Mouse (Mus musculus): ENCODE measurements around the gene Cox8c. TPM values are rescaled to one million over a fixed set of nuclear protein-coding genes. Genes with fewer than 3 reads are reported as not detected.

Cox8c gene
- not detected in 2 replicates for polyA plus RNA-seq (2016; fragmentation: Nextera tagmentation; extraction: Ambion mirVana)

DNA sequence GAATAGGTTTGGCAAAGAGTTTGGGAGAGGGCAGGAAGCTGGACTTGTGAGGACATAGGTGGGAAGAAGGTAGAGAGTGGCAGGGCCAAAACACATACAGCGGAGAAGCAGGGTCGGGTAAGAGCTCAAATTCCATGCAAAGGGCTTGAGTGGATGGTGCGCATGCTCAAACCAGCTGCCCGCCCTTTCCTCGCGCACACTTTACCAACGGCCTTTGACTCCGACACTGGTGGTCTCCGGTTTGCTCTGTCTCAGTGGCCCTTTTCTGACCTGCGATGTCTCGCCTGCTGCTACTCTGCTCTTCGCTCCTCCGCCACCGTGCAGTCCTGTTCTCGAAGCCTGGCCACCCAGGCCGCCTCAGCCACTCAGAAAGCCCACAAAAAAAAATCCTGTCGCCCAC is at the start of gene Cox8c:
Gene Cox8c (plus strand): TSS at position 226 of the 400 bp plus-strand sequence.
- no peaks in the 10 kb centered on the region for H3K36me3 ChIP-seq
- no peaks in the 10 kb centered on the region for H3K27me3 ChIP-seq
- no peak for ATAC-seq (ENCODE audit: insufficient number of reproducible peaks, insufficient read depth, low FRiP score, low TSS enrichment)
- WGBS: 91% methylated on average over 17 of the region's 17 CpGs
- no peaks in the 10 kb centered on the region for H3K4me1 ChIP-seq
- H3K4me2 ChIP-seq (replicated peaks): no peak within 1 kb of the TSS
- no peak within 1 kb of the TSS for H3K9ac ChIP-seq
- H3K9me3 ChIP-seq: 0 out of 2 replicates have a peak, but pooled peaks cover 2% of the 10 kb centered on the region
- no peak within 1 kb of the TSS for H3K27ac ChIP-seq
- no peak within 1 kb of the TSS for H3K4me3 ChIP-seq

DNA sequence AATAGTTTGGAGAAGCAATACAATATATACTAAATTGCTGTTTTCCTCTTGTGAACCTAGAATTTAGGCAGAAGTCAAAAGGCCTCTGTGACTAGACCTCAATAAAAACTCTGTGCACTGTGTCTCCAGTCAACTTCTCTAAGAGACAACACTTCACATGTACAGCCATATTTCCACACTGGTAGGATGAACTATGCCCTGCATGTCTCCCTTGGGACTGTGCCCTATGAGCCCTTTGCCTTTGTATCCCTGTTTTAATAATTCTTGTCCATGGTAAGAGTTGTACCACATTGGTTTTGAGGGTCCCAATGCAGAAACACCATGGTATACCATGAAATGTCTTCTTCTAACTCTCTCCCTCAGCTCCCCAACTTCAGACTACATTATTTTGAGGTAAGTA is 38.3 kb upstream of the Cox8c start:
- Histone ChIP-seq H3K4me3 (no peak overlapping the region), H3K9ac (no peak overlapping the region), H3K27ac (no peak overlapping the region), H3K4me2 (replicated peaks) (no peak overlapping the region), H3K36me3 (no peaks in the 10 kb centered on the region), H3K4me1 (0 out of 2 replicates have a peak, but pooled peaks cover 3% of the 10 kb centered on the region), H3K9me3 (no peaks in the 10 kb centered on the region), H3K27me3 (no peaks in the 10 kb centered on the region)
- no peak for ATAC-seq (ENCODE audit: insufficient number of reproducible peaks, insufficient read depth, low FRiP score, low TSS enrichment)

DNA sequence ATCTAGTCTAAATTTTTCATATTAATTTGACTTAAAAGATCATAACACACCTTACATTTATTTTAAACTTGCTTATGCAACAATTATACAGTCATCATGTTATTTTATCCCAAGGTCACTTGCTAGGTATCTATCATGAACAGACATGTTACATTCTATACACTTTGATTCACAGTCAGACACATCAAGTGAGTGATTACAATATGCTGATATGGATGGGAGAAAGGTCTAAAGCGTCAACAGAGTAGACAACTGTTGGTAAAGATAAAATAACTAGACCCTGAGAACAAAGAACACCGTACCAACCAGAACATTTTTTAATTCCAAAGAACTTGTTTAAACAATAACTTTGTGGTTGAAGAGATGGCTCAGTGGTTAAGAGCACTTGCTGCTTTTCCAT is 29.3 kb upstream of the Cox8c start:
- H3K9me3 ChIP-seq: no peaks in the 10 kb centered on the region
- H3K4me1 ChIP-seq: no peaks in the 10 kb centered on the region
- H3K4me2 ChIP-seq (replicated peaks): no peak overlapping the region
- H3K4me3 ChIP-seq: no peak overlapping the region
- no peak overlapping the region for H3K9ac ChIP-seq
- no peak for ATAC-seq (ENCODE audit: insufficient number of reproducible peaks, insufficient read depth, low FRiP score, low TSS enrichment)
- H3K27ac ChIP-seq: no peak overlapping the region
- H3K36me3 ChIP-seq: peaks cover 3% of the 10 kb centered on the region; the same call in 1 of the 2 replicates
- 94% methylated on average over 2 of the region's 2 CpGs for WGBS
- H3K27me3 ChIP-seq: no peaks in the 10 kb centered on the region

DNA sequence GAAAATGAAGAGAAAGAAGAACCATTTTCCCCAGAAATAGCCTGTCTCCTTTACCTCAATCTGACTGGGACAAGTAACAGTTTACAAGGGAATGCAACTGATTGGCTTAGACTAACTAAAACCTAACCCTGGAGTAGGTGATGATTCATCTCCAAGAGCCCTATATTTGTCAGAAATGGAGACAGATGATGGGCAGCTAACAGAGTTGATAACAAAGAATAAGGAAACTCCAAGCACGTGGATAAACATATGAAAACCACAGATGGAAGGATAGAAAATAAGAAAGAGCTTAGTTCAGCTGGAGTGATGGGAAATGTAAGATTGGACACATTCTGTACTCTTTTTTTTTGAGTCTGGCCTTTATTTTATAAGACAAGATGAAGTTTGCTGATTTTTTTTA is 28.6 kb upstream of the Cox8c start:
- Histone ChIP-seq H3K4me2 (replicated peaks) (no peak overlapping the region), H3K9me3 (no peaks in the 10 kb centered on the region), H3K36me3 (peaks cover 3% of the 10 kb centered on the region; the same call in 1 of the 2 replicates), H3K27me3 (no peaks in the 10 kb centered on the region), H3K4me1 (no peaks in the 10 kb centered on the region), H3K27ac (no peak overlapping the region), H3K9ac (no peak overlapping the region), H3K4me3 (no peak overlapping the region)
- 86% methylated on average over 1 of the region's 1 CpGs for WGBS
- ATAC-seq (ENCODE audit: insufficient number of reproducible peaks, insufficient read depth, low FRiP score, low TSS enrichment): no peak

GRCm38 (mm10) chr12:102877301-102878030 is 21.6 kb upstream of the Cox8c start:
- H3K27ac ChIP-seq: peak overlapping the region; percentile 97
- peak overlapping the region; percentile 98 for H3K4me3 ChIP-seq
- H3K4me2 ChIP-seq (replicated peaks): peak overlapping the region; percentile 73
- H3K9me3 ChIP-seq: no peaks in the 10 kb centered on the region
- H3K27me3 ChIP-seq: no peaks in the 10 kb centered on the region
- no peaks in the 10 kb centered on the region for H3K36me3 ChIP-seq
- peak overlapping the region; percentile 96 for H3K9ac ChIP-seq
- WGBS: under 1% methylated on average over 62 of the region's 70 CpGs
- peak; percentile 80 for ATAC-seq (ENCODE audit: insufficient number of reproducible peaks, insufficient read depth, low FRiP score, low TSS enrichment)
- peaks cover 11% of the 10 kb centered on the region for H3K4me1 ChIP-seq

GRCm38 (mm10) chr12:102878031-102878823 is 20.9 kb upstream of the Cox8c start, which contains the start of gene Btbd7:
TSS of gene Btbd7 (minus strand) at chr12:102878471.
- Histone ChIP-seq H3K9me3 (no peaks in the 10 kb centered on the region), H3K4me2 (replicated peaks) (peak within 1 kb of the TSS; percentile 73), H3K4me1 (peaks cover 11% of the 10 kb centered on the region), H3K4me3 (peak within 1 kb of the TSS; percentile 98), H3K27ac (peak within 1 kb of the TSS; percentile 97), H3K27me3 (no peaks in the 10 kb centered on the region), H3K9ac (peak within 1 kb of the TSS; percentile 96), H3K36me3 (no peaks in the 10 kb centered on the region)
- ATAC-seq (ENCODE audit: insufficient number of reproducible peaks, insufficient read depth, low FRiP score, low TSS enrichment): peak; percentile 98
- under 1% methylated on average over 92 of the region's 95 CpGs for WGBS

- no peak for ATAC-seq (ENCODE audit: insufficient number of reproducible peaks, insufficient read depth, low FRiP score, low TSS enrichment)
- WGBS: 33% methylated on average over 7 of the region's 7 CpGs
- H3K27ac ChIP-seq: peak overlapping the region; percentile 97
Measured at GRCm38 (mm10) chr12:102878901-102879300, 20.2 kb upstream of the Cox8c start.

DNA sequence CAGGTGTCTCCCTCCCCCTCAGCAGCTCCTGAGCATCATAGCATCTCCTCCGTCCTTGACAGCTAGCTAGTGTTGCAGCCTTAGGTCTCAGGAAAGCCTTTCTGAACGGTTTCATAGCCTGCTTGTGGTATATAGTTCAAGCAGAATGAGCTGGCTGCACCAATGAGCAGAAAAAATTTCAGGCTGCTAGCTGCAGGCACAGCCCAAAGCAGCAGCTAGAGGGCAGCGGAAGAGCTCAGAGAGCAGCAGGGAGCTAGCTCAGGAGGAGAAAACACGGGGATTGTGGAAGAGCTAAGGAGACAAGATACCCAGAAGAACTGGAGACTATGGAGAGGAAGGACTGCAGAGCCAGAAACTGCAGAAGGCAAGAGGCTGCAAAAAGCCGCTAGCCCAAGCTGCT is 13.4 kb upstream of the Cox8c start:
- no peak overlapping the region for H3K27ac ChIP-seq
- ATAC-seq (ENCODE audit: insufficient number of reproducible peaks, insufficient read depth, low FRiP score, low TSS enrichment): no peak
- H3K4me1 ChIP-seq: no peaks in the 10 kb centered on the region
- H3K9me3 ChIP-seq: no peaks in the 10 kb centered on the region
- 18% methylated on average over 5 of the region's 5 CpGs for WGBS
- no peak overlapping the region for H3K4me2 ChIP-seq (replicated peaks)
- H3K9ac ChIP-seq: no peak overlapping the region
- no peaks in the 10 kb centered on the region for H3K27me3 ChIP-seq
- H3K4me3 ChIP-seq: no peak overlapping the region
- no peaks in the 10 kb centered on the region for H3K36me3 ChIP-seq

More at GRCm38 (mm10) chr12:102878901-102879300, 20.2 kb upstream of the Cox8c start:
- Histone ChIP-seq H3K4me3 (peak overlapping the region; percentile 98), H3K4me1 (peaks cover 11% of the 10 kb centered on the region), H3K9ac (peak overlapping the region; percentile 96), H3K4me2 (replicated peaks) (peak overlapping the region; percentile 43), H3K36me3 (no peaks in the 10 kb centered on the region), H3K9me3 (no peaks in the 10 kb centered on the region), H3K27me3 (no peaks in the 10 kb centered on the region)

DNA sequence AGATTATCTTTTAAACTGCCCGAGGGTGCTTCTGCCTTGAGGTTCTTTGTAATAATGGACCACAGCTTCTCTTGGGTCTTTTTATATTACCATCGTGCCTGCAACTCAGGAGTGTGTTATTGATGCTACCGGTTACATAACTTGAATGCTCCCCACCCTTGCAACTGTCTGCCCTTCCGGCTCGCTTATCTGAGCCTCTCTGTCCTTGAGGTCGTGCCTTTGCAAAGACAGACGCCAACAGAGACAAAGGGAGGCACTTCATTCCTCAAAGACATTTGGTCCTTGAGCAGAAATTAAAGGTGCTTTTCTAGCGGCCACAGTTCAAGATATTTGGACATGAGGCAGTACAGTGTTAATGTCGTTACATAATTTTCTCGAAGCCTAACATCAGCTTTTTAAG is 11.8 kb upstream of the Cox8c start:
- no peak overlapping the region for H3K9ac ChIP-seq
- 55% methylated on average over 10 of the region's 10 CpGs for WGBS
- no peaks in the 10 kb centered on the region for H3K4me1 ChIP-seq
- no peaks in the 10 kb centered on the region for H3K27me3 ChIP-seq
- H3K36me3 ChIP-seq: no peaks in the 10 kb centered on the region
- no peaks in the 10 kb centered on the region for H3K9me3 ChIP-seq
- no peak overlapping the region for H3K4me2 ChIP-seq (replicated peaks)
- no peak for ATAC-seq (ENCODE audit: insufficient number of reproducible peaks, insufficient read depth, low FRiP score, low TSS enrichment)
- H3K27ac ChIP-seq: no peak overlapping the region
- H3K4me3 ChIP-seq: no peak overlapping the region

DNA sequence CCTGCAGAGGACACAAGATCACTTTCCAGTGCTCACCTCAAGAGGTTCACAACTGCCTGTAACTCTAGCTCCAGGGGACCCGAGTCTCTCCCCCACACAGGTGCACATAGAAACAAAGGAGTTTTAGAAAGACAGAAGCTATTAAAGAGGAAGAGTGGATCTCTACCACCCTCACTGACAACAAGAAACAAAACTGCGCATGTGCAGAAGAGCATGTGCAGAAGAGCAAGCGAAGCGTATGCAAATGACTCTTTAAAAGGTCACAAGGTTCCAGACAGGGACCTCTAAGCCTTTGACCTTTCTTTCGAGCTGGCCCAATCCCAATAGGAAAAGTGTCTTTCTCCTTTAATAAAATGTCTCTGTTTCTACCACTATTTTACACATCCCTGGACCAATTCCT is 10.5 kb upstream of the Cox8c start:
- ATAC-seq (ENCODE audit: insufficient number of reproducible peaks, insufficient read depth, low FRiP score, low TSS enrichment): no peak
- Histone ChIP-seq H3K27ac (no peak overlapping the region), H3K27me3 (no peaks in the 10 kb centered on the region), H3K4me1 (no peaks in the 10 kb centered on the region), H3K4me2 (replicated peaks) (no peak overlapping the region), H3K9me3 (no peaks in the 10 kb centered on the region), H3K4me3 (no peak overlapping the region), H3K36me3 (no peaks in the 10 kb centered on the region), H3K9ac (no peak overlapping the region)
- 46% methylated on average over 5 of the region's 5 CpGs for WGBS

GRCm38 (mm10) chr12:102908191-102908590 is 9.1 kb downstream of the Cox8c start:
- ATAC-seq (ENCODE audit: insufficient number of reproducible peaks, insufficient read depth, low FRiP score, low TSS enrichment): no peak
- no peaks in the 10 kb centered on the region for H3K9me3 ChIP-seq
- WGBS: 41% methylated on average over 3 of the region's 3 CpGs
- no peak overlapping the region for H3K9ac ChIP-seq
- no peak overlapping the region for H3K27ac ChIP-seq
- H3K36me3 ChIP-seq: no peaks in the 10 kb centered on the region
- H3K4me1 ChIP-seq: no peaks in the 10 kb centered on the region
- no peak overlapping the region for H3K4me2 ChIP-seq (replicated peaks)
- no peak overlapping the region for H3K4me3 ChIP-seq
- no peaks in the 10 kb centered on the region for H3K27me3 ChIP-seq

DNA sequence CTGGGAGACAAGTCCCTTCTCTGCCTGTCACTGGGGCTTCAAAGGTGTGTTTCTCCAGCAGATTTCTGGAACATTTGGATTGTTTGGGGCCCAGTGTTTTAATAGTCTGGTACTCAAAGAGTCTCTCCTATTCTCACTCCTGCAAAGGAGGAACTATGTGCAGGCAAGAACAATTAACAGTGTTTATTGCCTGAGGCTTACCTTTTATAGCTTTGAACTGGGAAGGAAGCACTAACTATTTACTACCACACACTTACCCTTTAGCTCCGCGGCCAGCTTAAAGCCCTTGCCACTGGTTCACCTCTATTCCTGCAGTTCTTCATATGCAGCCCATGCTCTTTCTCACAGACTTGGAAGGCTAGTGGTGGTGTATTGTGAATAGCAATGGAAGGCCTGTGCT is 17.0 kb downstream of the Cox8c start:
- ATAC-seq (ENCODE audit: insufficient number of reproducible peaks, insufficient read depth, low FRiP score, low TSS enrichment): no peak
- H3K27me3 ChIP-seq: no peaks in the 10 kb centered on the region

More for the DNA sequence above, 17.0 kb downstream of the Cox8c start:
- H3K27ac ChIP-seq: no peak overlapping the region
- no peaks in the 10 kb centered on the region for H3K9me3 ChIP-seq
- H3K36me3 ChIP-seq: no peaks in the 10 kb centered on the region
- H3K4me1 ChIP-seq: no peaks in the 10 kb centered on the region
- no peak overlapping the region for H3K4me3 ChIP-seq
- H3K9ac ChIP-seq: no peak overlapping the region
- WGBS: 79% methylated on average over 2 of the region's 2 CpGs
- no peak overlapping the region for H3K4me2 ChIP-seq (replicated peaks)
